Mouse (Mus musculus) brain, embryonic 14.5 days (tissue): ENCODE measurements around the gene Pepd. TPM values are rescaled to one million over a fixed set of nuclear protein-coding genes. Genes with fewer than 3 reads are reported as not detected.

ENCODE experiments used
- DNase-seq: peaks from one replicate; pipeline ENCODE4 v3.0.0-alpha.2; 2011; ENCODE audit warnings: low read depth
- CTCF ChIP-seq: fragments of 200-500 bp; IDR thresholded peaks from 2 replicates; pipeline ENCODE4 v1.5.1; 2012; ENCODE audit warnings: inconsistent platforms, mild to moderate bottlenecking, moderate library complexity, borderline replicate concordance; ENCODE audit not compliant: insufficient read depth, insufficient read length; ENCODE audit errors: extremely low read depth
- POLR2A ChIP-seq: fragments of 200-500 bp; IDR thresholded peaks from 2 replicates; pipeline ENCODE4 v1.6.1; 2012; ENCODE audit warnings: mild to moderate bottlenecking, inconsistent platforms, borderline replicate concordance; ENCODE audit not compliant: poor library complexity, insufficient read depth, insufficient read length, severe bottlenecking; ENCODE audit errors: extremely low read depth
- polyA plus RNA-seq: library from polyadenylated mRNA; depleted of rRNA; stranded (reverse); fragments of >200 nt; gene quantifications from 2 replicates; pipeline ENCODE4 v1.2.3, GENCODE M21; 2012; rRNA removed

Gene Pepd
- polyA plus RNA-seq: 41.6 and 46.9 TPM in 2 replicates

DNA sequence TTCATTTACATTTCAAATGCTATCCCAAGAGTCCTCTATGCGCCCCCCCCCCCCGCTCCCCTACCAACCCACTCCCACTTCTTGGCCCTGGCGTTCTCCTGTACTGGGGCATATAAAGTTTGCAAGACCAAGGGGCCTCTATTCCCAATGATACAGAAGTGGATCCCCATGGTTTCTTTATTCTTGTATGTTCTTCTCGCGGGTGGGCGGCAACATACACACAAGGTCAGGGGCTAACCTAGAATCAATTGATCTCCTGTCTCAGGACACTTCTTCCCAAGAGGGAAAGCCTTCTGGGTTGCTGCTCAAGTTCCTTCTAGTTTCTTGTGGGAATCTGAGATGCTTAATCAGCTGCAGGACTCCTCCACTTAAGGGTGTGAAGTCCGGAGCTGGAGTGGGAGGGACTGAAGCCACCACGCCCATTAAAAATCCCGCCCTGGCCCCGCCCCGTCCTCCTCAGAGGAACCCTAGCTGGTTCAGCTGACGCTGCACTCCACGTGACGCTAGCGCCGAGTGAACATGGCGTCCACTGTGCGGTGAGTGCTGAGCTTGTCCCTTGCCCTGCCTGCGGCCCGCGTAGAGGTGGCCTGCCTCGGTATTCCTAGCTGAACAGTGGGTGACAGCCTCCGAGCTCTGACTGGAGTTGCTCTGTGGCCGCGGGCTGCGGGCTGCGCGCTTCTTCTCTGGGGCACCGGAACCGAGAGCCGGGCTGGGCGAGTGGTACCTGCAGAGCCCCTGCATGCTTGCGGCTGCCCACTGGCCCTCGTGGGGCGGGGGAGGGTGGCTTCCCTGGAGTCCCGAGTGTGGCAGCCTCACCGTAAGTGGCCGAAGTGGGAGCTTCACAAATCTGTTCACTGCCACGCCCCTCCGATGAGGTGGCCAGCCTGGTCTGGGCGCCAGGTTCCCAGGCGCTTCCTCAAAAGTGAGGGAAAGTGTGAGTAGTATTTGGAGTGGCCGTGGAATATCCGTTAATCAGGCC, at the start of gene Pepd:
Pepd (plus strand) TSS at position 461 of the 979 bp plus-strand sequence.
- TF ChIP-seq POLR2A (peak; percentile 33; the same call in 1 of the 2 replicates), CTCF (no peak)
- peak; percentile 94 for DNase-seq

DNA sequence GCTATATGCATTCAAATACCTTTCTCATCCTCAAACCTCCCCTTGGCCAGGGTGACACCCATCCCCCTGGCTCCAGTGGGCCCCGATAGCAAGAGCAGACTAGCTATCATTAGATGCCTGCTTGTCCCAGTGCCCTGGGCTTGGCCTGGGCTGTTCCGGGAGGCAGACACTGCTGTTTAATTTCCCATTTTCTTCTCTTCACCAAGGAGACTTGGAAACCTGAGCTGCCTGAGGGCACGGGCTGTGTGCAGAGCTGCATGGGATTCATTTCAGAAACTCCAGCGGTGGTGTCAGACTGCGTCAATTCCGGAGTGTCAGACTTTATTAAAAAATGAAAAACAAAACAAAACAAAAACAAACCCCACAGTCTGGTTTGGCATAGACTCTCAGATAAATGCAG, 44.9 kb upstream of the Pepd start:
- peak; percentile 31 for DNase-seq
- no peak for TF ChIP-seq POLR2A
- TF ChIP-seq CTCF: no peak

DNA sequence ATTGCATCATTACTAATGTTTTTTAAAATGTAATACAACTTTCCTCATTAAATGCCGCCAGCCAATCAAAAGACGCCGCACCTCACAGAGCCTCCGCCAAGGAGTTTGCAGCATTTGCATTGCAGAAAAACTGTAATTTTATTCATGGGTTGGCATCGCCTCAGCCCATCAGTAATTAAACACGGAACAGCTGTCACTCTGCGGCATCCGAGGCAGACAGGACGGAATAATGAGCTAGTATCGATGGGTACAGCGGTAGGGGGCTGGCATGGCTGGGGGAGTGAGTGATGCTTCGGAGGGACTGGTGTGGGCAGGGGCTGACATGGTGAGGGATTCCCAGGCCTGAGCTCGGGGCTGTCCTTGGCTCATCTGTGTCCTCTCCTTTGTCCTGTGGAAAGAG, 42.5 kb upstream of the Pepd start:
- peak; percentile 93 for DNase-seq
- TF ChIP-seq POLR2A: no peak
- no peak for TF ChIP-seq CTCF

DNA sequence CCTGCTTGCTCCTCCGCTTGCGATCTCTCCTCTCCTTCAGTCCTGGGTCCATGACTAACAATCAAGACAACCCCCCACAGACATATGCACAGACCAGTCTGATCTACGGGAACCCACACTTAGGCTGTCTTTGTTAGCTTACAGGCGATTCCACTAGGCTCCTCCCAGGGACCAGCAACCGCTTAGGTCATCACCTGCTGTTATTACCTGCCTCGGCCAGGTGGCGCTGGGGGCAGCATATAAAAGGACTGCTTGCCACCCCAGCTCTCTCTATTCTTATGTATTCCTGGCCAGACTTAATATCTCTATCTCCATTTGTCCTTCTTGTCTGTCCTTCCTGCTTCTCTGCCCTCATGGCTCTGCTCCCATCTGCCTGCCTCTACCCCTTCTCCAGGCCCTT, 35.4 kb upstream of the Pepd start:
- TF ChIP-seq POLR2A (no peak), CTCF (no peak)
- DNase-seq: no peak

DNA sequence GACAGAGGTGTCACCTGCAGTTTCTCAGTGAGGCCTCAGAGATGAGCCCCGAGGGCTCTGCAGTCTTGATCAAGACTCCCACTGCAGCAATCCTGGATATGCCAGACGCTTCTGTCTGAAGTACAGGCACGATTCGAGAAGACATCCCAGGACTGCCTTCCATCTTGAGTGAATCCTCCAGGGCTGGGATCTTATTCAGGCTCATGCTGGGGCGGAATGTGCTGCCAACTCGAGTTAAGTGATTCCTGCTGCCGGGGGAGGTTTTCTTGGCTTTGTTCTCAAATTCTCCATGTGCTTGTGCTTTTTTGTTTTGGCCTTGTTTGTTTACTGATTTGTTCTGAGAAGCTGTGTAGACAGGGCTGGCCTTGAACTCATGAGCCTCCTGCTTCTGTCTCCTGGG, 34.4 kb upstream of the Pepd start:
- no peak for TF ChIP-seq CTCF
- TF ChIP-seq POLR2A: no peak
- peak; percentile 61 for DNase-seq

DNA sequence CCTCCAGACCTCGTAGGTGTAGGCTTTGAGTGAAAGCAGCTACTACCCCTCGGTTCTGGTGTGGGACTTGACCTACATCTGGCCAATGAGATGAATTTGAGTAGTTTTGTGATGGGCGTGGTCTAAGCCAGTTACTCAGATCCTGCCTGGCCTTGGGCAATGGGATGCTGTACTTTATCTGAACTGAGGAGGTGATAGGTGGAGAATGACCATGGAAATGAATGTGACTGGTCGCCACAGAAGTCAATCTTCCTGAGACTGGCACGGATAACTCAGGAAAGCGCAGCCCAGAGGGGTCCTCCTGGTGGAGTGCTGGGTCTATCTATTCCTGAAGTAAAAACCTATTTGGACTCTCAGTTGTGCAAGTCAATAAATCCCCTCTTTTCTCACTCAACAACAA, 23.7 kb upstream of the Pepd start:
- TF ChIP-seq CTCF: no peak
- TF ChIP-seq POLR2A: no peak
- no peak for DNase-seq

DNA sequence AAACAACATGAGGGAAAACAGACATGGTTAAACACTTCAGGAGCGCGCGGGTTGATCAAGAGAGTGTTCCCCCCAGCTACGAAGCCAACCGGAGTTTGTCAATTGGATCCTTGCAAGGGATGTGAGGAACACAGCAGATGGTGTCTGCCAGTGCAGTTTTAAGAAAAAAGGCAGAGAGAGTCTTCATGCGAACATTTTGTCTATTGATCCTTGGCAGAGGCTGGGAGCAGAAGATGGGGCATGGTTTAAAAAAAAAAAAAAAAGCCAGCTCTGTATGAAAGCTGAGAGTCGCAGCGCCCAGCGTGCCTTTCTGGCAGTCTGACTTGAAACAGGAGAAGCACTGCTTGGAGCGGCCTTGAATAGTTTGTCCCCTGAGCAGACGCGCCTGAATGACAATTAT, 23.3 kb upstream of the Pepd start:
- TF ChIP-seq POLR2A (no peak), CTCF (no peak)

DNA sequence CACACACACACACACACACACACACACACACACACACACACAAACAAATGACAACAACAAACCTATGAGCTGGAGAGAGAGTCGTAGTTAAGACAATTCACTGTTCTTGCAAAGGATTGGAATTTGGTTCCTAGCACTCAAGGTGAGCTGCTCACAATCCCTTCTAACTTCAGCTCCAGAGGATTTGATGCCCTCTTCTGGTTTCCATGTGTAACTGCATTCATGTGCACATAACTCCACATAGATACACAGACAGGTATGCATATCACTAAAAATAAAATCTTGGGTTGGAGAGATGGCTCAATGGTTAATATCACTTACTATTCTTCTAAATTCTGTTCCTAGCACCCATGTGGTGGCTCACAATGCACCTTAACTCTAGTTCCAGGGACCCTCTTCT, 19.3 kb upstream of the Pepd start:
- DNase-seq: no peak
- TF ChIP-seq POLR2A: no peak
- no peak for TF ChIP-seq CTCF

More for the DNA sequence above, 23.3 kb upstream of the Pepd start:
- peak; percentile 81 for DNase-seq

DNA sequence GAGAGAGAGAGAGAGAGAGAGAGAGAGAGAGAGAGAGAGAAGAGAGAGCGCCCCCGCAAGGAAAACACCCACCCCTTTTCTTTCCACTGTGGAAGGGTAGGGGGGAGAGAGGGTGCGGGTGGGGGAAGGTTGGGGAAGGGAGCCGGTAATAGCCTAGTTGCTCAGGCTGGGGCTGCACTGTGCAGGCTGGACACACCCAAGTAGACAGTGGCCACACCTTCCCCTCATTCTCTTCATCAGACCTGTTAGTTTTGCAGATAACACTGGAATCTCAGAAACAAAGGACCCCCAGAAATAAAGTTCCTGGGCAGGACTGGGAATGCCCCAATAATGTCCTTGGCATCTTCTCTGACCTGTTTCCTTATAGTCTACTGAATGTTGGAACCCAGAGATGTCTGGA, 15.7 kb upstream of the Pepd start:
- no peak for TF ChIP-seq POLR2A

DNA sequence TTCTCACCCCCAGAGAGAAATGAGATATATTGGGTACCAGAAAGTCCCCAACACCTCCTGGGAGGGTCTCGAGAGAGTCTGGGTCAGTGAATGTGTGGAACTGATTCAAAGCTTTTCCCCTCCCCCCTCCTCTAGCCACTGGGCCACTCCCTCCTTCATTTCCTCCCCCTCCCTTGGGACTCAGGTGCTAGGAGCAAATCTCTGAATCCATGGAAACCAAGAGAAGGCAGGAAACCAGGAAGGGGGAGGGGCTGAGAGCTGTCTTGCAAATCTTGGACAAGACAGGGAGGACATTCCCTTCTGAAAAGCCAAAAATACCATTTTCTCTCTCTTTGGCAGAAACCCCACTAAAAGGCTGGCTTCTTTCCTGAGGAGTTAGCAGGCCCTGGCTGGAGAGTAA, 15.1 kb upstream of the Pepd start:
- TF ChIP-seq POLR2A: no peak
- no peak for TF ChIP-seq CTCF
- DNase-seq: peak; percentile 73

More for the DNA sequence above, 15.7 kb upstream of the Pepd start:
- DNase-seq: no peak

DNA sequence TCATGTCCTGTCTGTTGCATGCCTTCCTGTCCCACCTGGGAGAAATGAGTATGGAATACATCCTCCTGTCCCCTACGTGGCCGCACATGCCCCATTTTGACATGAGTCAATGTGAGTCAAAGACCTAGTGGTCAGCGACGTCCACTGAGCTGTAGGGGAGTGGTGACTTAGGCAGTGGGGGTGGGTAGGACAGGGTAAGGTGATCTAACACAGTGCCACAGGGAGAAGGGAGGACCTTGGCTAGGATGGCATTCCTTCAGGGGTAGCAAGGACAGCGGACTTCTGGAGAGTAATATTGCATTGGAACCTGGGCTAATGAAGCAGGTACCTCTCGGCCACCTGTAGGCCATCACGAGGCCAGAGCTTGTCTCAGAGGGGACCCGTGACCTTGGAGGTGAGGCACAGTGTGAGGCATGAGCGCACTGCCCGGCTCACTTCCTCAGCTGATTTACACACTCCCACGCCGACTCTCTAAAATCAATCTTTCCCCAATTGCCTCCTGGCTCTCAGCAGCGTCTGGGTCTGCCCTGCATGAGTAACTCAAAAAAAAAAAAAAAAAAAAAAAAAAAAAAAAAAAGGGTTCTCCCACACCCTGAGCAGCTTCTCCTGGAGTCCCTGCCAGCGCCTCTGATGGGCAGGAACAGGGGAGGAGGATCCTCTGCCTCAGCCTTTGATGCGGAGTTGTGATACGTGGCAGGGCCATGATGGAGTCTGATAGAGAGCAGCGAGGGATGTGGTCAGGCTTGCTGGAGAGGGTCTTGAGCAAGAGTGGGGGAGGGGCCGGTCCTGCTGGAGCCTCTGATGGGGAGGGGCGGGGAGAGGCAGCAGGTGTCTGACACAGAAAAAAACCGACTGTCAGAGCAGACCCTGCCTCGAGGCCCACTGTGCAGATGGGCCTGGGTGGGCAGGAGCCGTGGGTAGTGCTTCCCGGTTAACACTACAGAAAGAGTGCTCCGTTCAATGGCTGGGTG, 1.8 kb upstream of the Pepd start:
- TF ChIP-seq POLR2A (no peak), CTCF (no peak)
- DNase-seq: peak; percentile 68

DNA sequence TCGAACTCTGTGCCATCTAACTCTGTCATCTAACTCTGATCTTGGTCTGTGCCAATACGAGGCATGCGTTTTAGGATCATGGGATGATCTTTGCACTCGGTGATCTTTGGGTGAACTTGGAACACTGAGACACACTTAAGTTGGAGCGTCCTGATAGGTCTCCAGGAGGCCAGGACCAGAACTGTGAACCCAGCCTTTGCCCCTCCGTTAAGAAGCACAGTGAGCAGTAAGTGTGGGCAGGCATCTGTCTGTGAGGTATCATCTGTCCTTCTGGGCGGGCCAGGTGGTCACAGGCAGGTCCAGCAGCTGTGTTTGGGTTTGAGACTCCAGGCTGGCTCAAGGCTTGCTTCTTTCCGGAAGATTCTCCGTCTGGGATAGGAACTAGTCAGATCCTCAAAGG, 1.8 kb downstream of the Pepd start:
- DNase-seq: no peak
- TF ChIP-seq CTCF (no peak), POLR2A (no peak)

DNA sequence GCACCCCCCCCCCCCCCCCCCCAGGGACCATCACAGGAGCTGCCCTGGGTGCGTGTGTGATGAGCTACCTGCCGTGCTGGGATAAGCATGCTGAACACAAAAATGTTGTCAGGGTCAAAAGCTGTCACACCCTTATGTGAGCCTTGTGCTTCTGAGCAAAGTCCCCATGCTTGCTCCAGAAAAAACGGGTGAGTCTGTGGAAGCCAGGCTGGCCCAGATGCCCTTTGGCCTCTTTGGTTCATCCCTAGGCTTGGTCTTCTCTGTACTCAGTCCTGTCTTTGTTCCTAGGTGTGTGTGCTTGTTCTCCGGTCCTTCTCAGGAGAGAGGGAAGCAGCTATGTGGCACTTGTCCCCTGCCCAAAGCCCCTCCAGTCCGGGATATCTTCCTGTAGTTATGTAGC, 3.4 kb downstream of the Pepd start:
- TF ChIP-seq CTCF (no peak), POLR2A (no peak)
- DNase-seq: no peak
